Mouse (Mus musculus) midbrain, embryonic 11.5 days (tissue): ENCODE results near the gene Clcn3. TPM values are rescaled to one million over a fixed set of nuclear protein-coding genes. Genes with fewer than 3 reads are reported as not detected.
"Not testable (repeated sequence)": the region's sequence is repeated elsewhere in the genome, so short reads cannot be mapped to it uniquely, and the experiment has no call there.

Source experiments
- ATAC-seq: fragments of 200-750 bp; cut with Nextera tagmentation; 2 replicates; pipeline ENCODE4 v1.8.0; 2017; ENCODE audit warnings: moderate TSS enrichment, moderate library complexity; ENCODE audit not compliant: low FRiP score
- DNase-seq: peaks from one replicate; pipeline ENCODE4 v3.0.0; 2015; ENCODE audit warnings: low spot score; ENCODE audit errors: missing footprints
- H3K27ac ChIP-seq: fragments of 300-500 bp; sonication (generic); 2 replicates; pipeline ENCODE4 v1.5.1; 2014; ENCODE audit warnings: low read depth, low read length
- H3K27me3 ChIP-seq: fragments of 300-500 bp; sonication (generic); 2 replicates; pipeline ENCODE4 v1.6.1; 2014; ENCODE audit warnings: mild to moderate bottlenecking, low read length, moderate library complexity, mixed read lengths; ENCODE audit not compliant: control insufficient read depth, insufficient read depth
- H3K36me3 ChIP-seq: fragments of 300-500 bp; sonication (generic); 2 replicates; pipeline ENCODE4 v1.6.1; 2014; ENCODE audit warnings: mild to moderate bottlenecking, low read length, moderate library complexity, mixed read lengths; ENCODE audit not compliant: control insufficient read depth, insufficient read depth
- H3K4me1 ChIP-seq: fragments of 300-500 bp; sonication (generic); 2 replicates; pipeline ENCODE4 v1.6.1; 2014; ENCODE audit warnings: low read length; ENCODE audit not compliant: control insufficient read depth, insufficient read depth
- H3K4me2 ChIP-seq: fragments of 300-500 bp; sonication (generic); 2 replicates; pipeline ENCODE4 v1.6.1; 2014; ENCODE audit warnings: mild to moderate bottlenecking, moderate library complexity
- H3K4me3 ChIP-seq: fragments of 300-500 bp; sonication (generic); 2 replicates; pipeline ENCODE4 v1.5.1; 2014; ENCODE audit warnings: low read depth, low read length
- H3K9ac ChIP-seq: fragments of 300-500 bp; sonication (generic); 2 replicates; pipeline ENCODE4 v1.6.1; 2014; ENCODE audit warnings: low read length
- H3K9me3 ChIP-seq: fragments of 300-500 bp; sonication (generic); 2 replicates; pipeline ENCODE4 v1.6.1; 2016; ENCODE audit warnings: low read length; ENCODE audit not compliant: control insufficient read depth
- WGBS: fragments of 180-500 bp; shearing (Covaris S2); extraction: QIAGEN DNeasy Blood & Tissue Kit; methylation state at CpG from one replicate; pipeline ENCODE4 v1.1.7; 2014; 5-methylcytosine and 5-hydroxymethylcytosine counted together
- polyA plus RNA-seq: library from polyadenylated mRNA; unstranded; fragments of >200 nt; fragmentation: Nextera tagmentation; extraction: Ambion mirVana; gene quantifications from 2 replicates; pipeline ENCODE4 v1.2.1, GENCODE M21; 2014

Clcn3 gene
- polyA plus RNA-seq, result 38.6 and 40.4 TPM in 2 replicates

GRCm38 (mm10) chr8:60982701-60983687 lies at the start of gene Clcn3:
TSS of gene Clcn3 (minus strand) at chr8:60983300.
- Histone ChIP-seq H3K4me1 (peaks cover 3% of the 10 kb centered on the region; the same call in 1 of the 2 replicates), H3K27ac (peak within 1 kb of the TSS; percentile 53; the same call in 1 of the 2 replicates), H3K9ac (peak within 1 kb of the TSS; percentile 78), H3K4me3 (peak within 1 kb of the TSS; percentile 86), H3K4me2 (peak within 1 kb of the TSS; percentile 89), H3K27me3 (no peaks in the 10 kb centered on the region), H3K36me3 (no peaks in the 10 kb centered on the region), H3K9me3 (no peaks in the 10 kb centered on the region)
- ATAC-seq, result peak; percentile 99
- DNase-seq, result peak; percentile 100
- WGBS, result under 1% methylated on average over 101 of the region's 101 CpGs

DNA sequence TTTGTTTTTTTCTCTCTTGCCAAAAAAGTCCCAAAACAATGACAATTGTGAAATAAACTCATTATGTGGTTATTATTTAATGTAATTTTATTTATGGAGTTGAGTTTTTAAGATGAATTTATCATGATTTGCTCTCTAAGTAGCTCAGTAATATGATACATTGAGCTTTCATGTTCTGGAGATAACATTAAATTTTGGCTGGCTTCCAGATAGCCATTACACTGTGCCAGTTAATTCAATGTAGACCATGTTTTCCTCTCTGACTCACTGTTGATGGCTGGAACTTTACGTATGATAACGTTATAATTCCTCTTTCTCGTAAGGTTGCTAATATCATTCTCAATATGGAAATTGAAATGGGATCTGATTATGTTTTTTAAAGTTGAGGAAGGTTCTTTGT lies 13.4 kb upstream of the Clcn3 start:
- H3K9ac ChIP-seq, result no peak overlapping the region
- H3K4me2 ChIP-seq, result no peak overlapping the region
- H3K27me3 ChIP-seq, result no peaks in the 10 kb centered on the region
- 96% methylated on average over 3 of the region's 3 CpGs for WGBS
- H3K36me3 ChIP-seq, result no peaks in the 10 kb centered on the region
- H3K4me3 ChIP-seq, result no peak overlapping the region
- H3K27ac ChIP-seq, result no peak overlapping the region
- peaks cover 5% of the 10 kb centered on the region for H3K4me1 ChIP-seq
- DNase-seq (no peak), ATAC-seq (no peak)
- H3K9me3 ChIP-seq, result no peaks in the 10 kb centered on the region

- H3K4me2 ChIP-seq, result peak overlapping the region; percentile 74
- 7% methylated on average over 12 of the region's 12 CpGs for WGBS
- no peak for ATAC-seq
These were observed 10.5 kb upstream of the Clcn3 start for GRCm38 (mm10) chr8:60993639-60993986.

DNA sequence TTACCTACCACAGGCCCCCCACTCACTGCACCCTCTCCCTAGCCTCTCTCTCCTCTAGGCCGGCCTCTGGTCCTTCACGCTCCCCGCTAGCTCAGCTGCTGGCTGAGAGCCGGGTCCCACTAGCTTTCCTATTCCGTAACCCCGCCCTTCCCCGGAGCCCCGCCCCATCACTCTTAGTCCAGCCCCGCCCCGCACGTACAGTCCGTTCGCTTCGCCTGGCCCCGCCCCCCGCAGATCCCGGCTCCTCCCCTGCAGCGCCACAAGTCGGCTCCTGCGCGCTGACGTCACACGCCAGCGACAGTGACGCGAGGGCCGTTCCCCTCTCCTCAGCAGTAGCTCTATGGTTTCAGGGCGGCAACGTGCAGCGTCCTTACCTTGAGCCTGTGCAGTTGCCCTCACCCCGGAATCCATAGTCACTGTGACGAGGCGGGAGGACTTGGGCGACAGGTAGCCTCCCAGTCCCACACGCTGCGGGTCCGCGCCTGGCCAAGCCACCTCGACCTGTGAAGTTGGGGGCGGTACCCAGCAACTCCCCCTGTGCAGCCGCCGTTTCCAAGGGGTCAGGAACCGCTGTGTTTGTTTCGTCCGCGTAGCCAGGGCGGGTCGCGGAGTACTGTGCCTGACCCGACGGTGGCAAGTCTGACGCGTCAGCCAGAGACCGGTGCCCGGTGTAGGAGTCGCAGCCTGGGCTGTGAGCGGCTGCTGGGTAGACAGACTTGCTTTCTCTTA lies 10.0 kb upstream of the Clcn3 start, which contains the start of gene Nek1:
Gene Nek1 (plus strand): TSS at position 286 of the 729 bp plus-strand sequence.
- Histone ChIP-seq H3K4me1 (peaks cover 5% of the 10 kb centered on the region), H3K27ac (peak within 1 kb of the TSS; percentile 75), H3K9me3 (no peaks in the 10 kb centered on the region), H3K9ac (peak within 1 kb of the TSS; percentile 72), H3K4me3 (peak within 1 kb of the TSS; percentile 55), H3K36me3 (no peaks in the 10 kb centered on the region), H3K4me2 (peak within 1 kb of the TSS; percentile 74), H3K27me3 (no peaks in the 10 kb centered on the region)
- ATAC-seq, result peak; percentile 96
- WGBS, result under 1% methylated on average over 57 of the region's 57 CpGs
- DNase-seq, result peak; percentile 99

More at GRCm38 (mm10) chr8:60993639-60993986, 10.5 kb upstream of the Clcn3 start:
- no peak for DNase-seq
- Histone ChIP-seq H3K27ac (no peak overlapping the region), H3K4me3 (peak overlapping the region; percentile 55), H3K9ac (peak overlapping the region; percentile 72), H3K27me3 (no peaks in the 10 kb centered on the region), H3K4me1 (peaks cover 5% of the 10 kb centered on the region), H3K36me3 (no peaks in the 10 kb centered on the region), H3K9me3 (no peaks in the 10 kb centered on the region)

GRCm38 (mm10) chr8:60992561-60992909 lies 9.4 kb upstream of the Clcn3 start:
- Histone ChIP-seq H3K4me2 (peak overlapping the region; percentile 49), H3K9me3 (no peaks in the 10 kb centered on the region), H3K4me3 (peak overlapping the region; percentile 55), H3K36me3 (no peaks in the 10 kb centered on the region), H3K27me3 (no peaks in the 10 kb centered on the region), H3K4me1 (peaks cover 5% of the 10 kb centered on the region), H3K9ac (peak overlapping the region; percentile 68), H3K27ac (peak overlapping the region; percentile 75)
- under 1% methylated on average over 16 of the region's 16 CpGs for WGBS
- DNase-seq (no peak), ATAC-seq (peak; percentile 92; the same call in 1 of the 2 replicates)

- not testable (repeated sequence) for H3K4me3 ChIP-seq, ATAC-seq
These were observed 1.3 kb upstream of the Clcn3 start for GRCm38 (mm10) chr8:60984260-60985010.

GRCm38 (mm10) chr8:60983688-60984079 lies 584 bp upstream of the Clcn3 start:
- H3K27me3 ChIP-seq, result no peaks in the 10 kb centered on the region
- no peaks in the 10 kb centered on the region for H3K36me3 ChIP-seq
- H3K9ac ChIP-seq, result peak overlapping the region; percentile 55
- no peaks in the 10 kb centered on the region for H3K9me3 ChIP-seq
- H3K27ac ChIP-seq, result peak overlapping the region; percentile 53; the same call in 1 of the 2 replicates
- peaks cover 3% of the 10 kb centered on the region; the same call in 1 of the 2 replicates for H3K4me1 ChIP-seq
- H3K4me3 ChIP-seq, result peak overlapping the region; percentile 86
- peak; percentile 61 for ATAC-seq
- WGBS, result 10% methylated on average over 9 of the region's 9 CpGs
- H3K4me2 ChIP-seq, result peak overlapping the region; percentile 89
- DNase-seq, result peak; percentile 93

More at GRCm38 (mm10) chr8:60984260-60985010, 1.3 kb upstream of the Clcn3 start:
- H3K9ac ChIP-seq, DNase-seq, H3K4me2 ChIP-seq, H3K36me3 ChIP-seq, H3K4me1 ChIP-seq, H3K27me3 ChIP-seq, H3K9me3 ChIP-seq, H3K27ac ChIP-seq: not testable (repeated sequence)
- 91% methylated on average over 17 of the region's 17 CpGs for WGBS

GRCm38 (mm10) chr8:60981388-60981787 lies 1.7 kb downstream of the Clcn3 start:
- Histone ChIP-seq H3K4me2 (no peak overlapping the region), H3K4me3 (no peak overlapping the region), H3K4me1 (peaks cover 3% of the 10 kb centered on the region; the same call in 1 of the 2 replicates), H3K9me3 (no peaks in the 10 kb centered on the region), H3K9ac (no peak overlapping the region), H3K27ac (no peak overlapping the region), H3K27me3 (no peaks in the 10 kb centered on the region), H3K36me3 (no peaks in the 10 kb centered on the region)
- ATAC-seq, result no peak
- WGBS, result 63% methylated on average over 1 of the region's 1 CpGs
- no peak for DNase-seq
